Mouse (Mus musculus): Measurements from ENCODE around the gene Hhip. TPM values are rescaled to one million over a fixed set of nuclear protein-coding genes. Genes with fewer than 3 reads are reported as not detected.

Gene Hhip
- total and polyA plus RNA-seq, 2 experiments from 2014 or later = 0.08 to 0.11 TPM

DNA sequence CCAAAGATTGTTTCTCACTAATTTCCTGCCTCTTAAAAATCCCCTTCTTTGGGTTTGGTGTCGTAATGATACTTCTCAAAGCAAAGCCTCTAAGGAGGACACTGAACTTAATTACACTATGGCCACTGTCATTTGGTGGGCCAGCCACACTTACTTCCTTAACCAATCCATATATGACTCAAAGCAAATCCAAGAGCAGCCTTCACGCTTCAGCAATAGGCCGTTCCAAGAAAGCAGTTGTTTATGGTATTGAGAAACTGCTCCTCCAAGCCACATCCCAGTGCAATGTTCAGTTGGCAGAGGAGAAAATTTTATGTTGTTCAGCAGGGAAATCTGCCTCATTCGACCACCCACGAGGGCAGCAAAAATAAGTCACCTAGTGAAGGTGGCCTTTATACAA lies 37.3 kb downstream of the Hhip start:
- 82% methylated on average over 5 of the region's 5 CpGs for WGBS
- ATAC-seq (ENCODE audit: insufficient read depth, low read depth) = no peak

GRCm38 (mm10) chr8:80015818-80016217 lies 42.0 kb downstream of the Hhip start:
- no peak overlapping the region for H3K4me3 ChIP-seq (ENCODE audit: low read depth, low read length)
- no peak overlapping the region for H3K9ac ChIP-seq (replicated peaks; ENCODE audit: low read depth, low read length)
- H3K9me3 ChIP-seq (replicated peaks; ENCODE audit: control insufficient read depth, low read length) = no peaks in the 10 kb centered on the region
- H3K36me3 ChIP-seq (replicated peaks; ENCODE audit: control insufficient read depth, insufficient read depth, low read length) = no peaks in the 10 kb centered on the region
- no peak for ATAC-seq (ENCODE audit: insufficient read depth, low read depth)
- H3K4me2 ChIP-seq (ENCODE audit: low read depth, low read length) = no peak overlapping the region
- no peaks in the 10 kb centered on the region for H3K4me1 ChIP-seq (ENCODE audit: control insufficient read depth, insufficient read depth)
- TF ChIP-seq CTCF (IDR thresholded peaks at IDR 0.05; ENCODE audit: low read depth) (no peak), EP300 (IDR thresholded peaks at IDR 0.05; ENCODE audit: low read depth) (no peak)
- H3K27me3 ChIP-seq (ENCODE audit: control insufficient read depth, insufficient read depth, low read length) = no peaks in the 10 kb centered on the region
- H3K27ac ChIP-seq (ENCODE audit: low read depth) = no peak overlapping the region
- no peak for DNase-seq (ENCODE audit: low spot score)
- WGBS = 83% methylated on average over 2 of the region's 2 CpGs

More for the DNA sequence above, 37.3 kb downstream of the Hhip start:
- Histone ChIP-seq H3K9ac (replicated peaks; ENCODE audit: low read depth, low read length) (no peak overlapping the region), H3K27me3 (ENCODE audit: control insufficient read depth, insufficient read depth, low read length) (no peaks in the 10 kb centered on the region), H3K4me3 (ENCODE audit: low read depth, low read length) (no peak overlapping the region), H3K4me2 (ENCODE audit: low read depth, low read length) (no peak overlapping the region), H3K4me1 (ENCODE audit: control insufficient read depth, insufficient read depth) (no peaks in the 10 kb centered on the region), H3K9me3 (replicated peaks; ENCODE audit: control insufficient read depth, low read length) (no peaks in the 10 kb centered on the region), H3K27ac (ENCODE audit: low read depth) (no peak overlapping the region), H3K36me3 (replicated peaks; ENCODE audit: control insufficient read depth, insufficient read depth, low read length) (no peaks in the 10 kb centered on the region)
- TF ChIP-seq EP300 (IDR thresholded peaks at IDR 0.05; ENCODE audit: low read depth) = no peak
- TF ChIP-seq CTCF (IDR thresholded peaks at IDR 0.05; ENCODE audit: low read depth) = no peak
- no peak for DNase-seq (ENCODE audit: low spot score)

GRCm38 (mm10) chr8:80004421-80004820 lies 53.4 kb downstream of the Hhip start:
- 72% methylated on average over 5 of the region's 5 CpGs for WGBS
- Histone ChIP-seq H3K4me1 (ENCODE audit: control insufficient read depth, insufficient read depth) (no peaks in the 10 kb centered on the region), H3K4me3 (ENCODE audit: low read depth, low read length) (no peak overlapping the region), H3K36me3 (replicated peaks; ENCODE audit: control insufficient read depth, insufficient read depth, low read length) (no peaks in the 10 kb centered on the region), H3K27ac (ENCODE audit: low read depth) (no peak overlapping the region), H3K4me2 (ENCODE audit: low read depth, low read length) (no peak overlapping the region), H3K27me3 (ENCODE audit: control insufficient read depth, insufficient read depth, low read length) (no peaks in the 10 kb centered on the region), H3K9me3 (replicated peaks; ENCODE audit: control insufficient read depth, low read length) (no peaks in the 10 kb centered on the region), H3K9ac (replicated peaks; ENCODE audit: low read depth, low read length) (no peak overlapping the region)
- no peak for ATAC-seq (ENCODE audit: insufficient read depth, low read depth)
- DNase-seq (ENCODE audit: low spot score) = no peak
- TF ChIP-seq EP300 (IDR thresholded peaks at IDR 0.05; ENCODE audit: low read depth) (no peak), CTCF (IDR thresholded peaks at IDR 0.05; ENCODE audit: low read depth) (no peak)

- TF ChIP-seq EP300 (IDR thresholded peaks at IDR 0.05; ENCODE audit: low read depth) (no peak), CTCF (IDR thresholded peaks at IDR 0.05; ENCODE audit: low read depth) (no peak)
- no peak for ATAC-seq (ENCODE audit: insufficient read depth, low read depth)
These were observed 55.5 kb downstream of the Hhip start for GRCm38 (mm10) chr8:80002313-80002712.

DNA sequence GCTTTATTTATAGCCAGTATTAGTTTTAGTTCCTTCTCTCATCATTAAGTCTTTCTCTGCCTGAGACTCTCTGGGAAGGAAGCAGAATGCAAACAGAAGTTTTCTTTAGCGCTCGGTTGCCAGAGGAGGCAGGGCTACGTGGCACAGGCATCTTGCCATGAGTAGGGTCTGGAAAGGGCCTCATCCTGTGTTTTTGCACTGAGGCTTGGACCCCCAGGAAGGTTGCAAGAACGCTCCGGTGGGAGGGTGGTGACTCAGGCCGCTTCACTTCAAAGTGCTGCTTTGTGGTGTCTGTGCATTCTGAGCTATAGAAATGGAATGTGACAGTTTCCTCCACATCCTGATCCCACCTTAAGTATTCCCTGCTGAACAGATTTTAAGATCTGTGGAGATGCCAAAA lies 62.7 kb downstream of the Hhip start:
- Histone ChIP-seq H3K4me2 (ENCODE audit: low read depth, low read length) (no peak overlapping the region), H3K4me3 (ENCODE audit: low read depth, low read length) (no peak overlapping the region), H3K4me1 (ENCODE audit: control insufficient read depth, insufficient read depth) (no peaks in the 10 kb centered on the region), H3K36me3 (replicated peaks; ENCODE audit: control insufficient read depth, insufficient read depth, low read length) (no peaks in the 10 kb centered on the region), H3K27me3 (ENCODE audit: control insufficient read depth, insufficient read depth, low read length) (no peaks in the 10 kb centered on the region), H3K27ac (ENCODE audit: low read depth) (no peak overlapping the region), H3K9me3 (replicated peaks; ENCODE audit: control insufficient read depth, low read length) (no peaks in the 10 kb centered on the region), H3K9ac (replicated peaks; ENCODE audit: low read depth, low read length) (no peak overlapping the region)
- ATAC-seq (ENCODE audit: insufficient read depth, low read depth) (no peak), DNase-seq (ENCODE audit: low spot score) (no peak)
- 41% methylated on average over 6 of the region's 6 CpGs for WGBS
- TF ChIP-seq CTCF (IDR thresholded peaks at IDR 0.05; ENCODE audit: low read depth) (no peak), EP300 (IDR thresholded peaks at IDR 0.05; ENCODE audit: low read depth) (no peak)

More at GRCm38 (mm10) chr8:80002313-80002712, 55.5 kb downstream of the Hhip start:
- Histone ChIP-seq H3K9me3 (replicated peaks; ENCODE audit: control insufficient read depth, low read length) (no peaks in the 10 kb centered on the region), H3K27me3 (ENCODE audit: control insufficient read depth, insufficient read depth, low read length) (no peaks in the 10 kb centered on the region), H3K36me3 (replicated peaks; ENCODE audit: control insufficient read depth, insufficient read depth, low read length) (no peaks in the 10 kb centered on the region), H3K27ac (ENCODE audit: low read depth) (no peak overlapping the region), H3K4me2 (ENCODE audit: low read depth, low read length) (no peak overlapping the region), H3K4me3 (ENCODE audit: low read depth, low read length) (no peak overlapping the region), H3K9ac (replicated peaks; ENCODE audit: low read depth, low read length) (no peak overlapping the region), H3K4me1 (ENCODE audit: control insufficient read depth, insufficient read depth) (no peaks in the 10 kb centered on the region)
- DNase-seq (ENCODE audit: low spot score) = no peak
- WGBS = 77% methylated on average over 5 of the region's 5 CpGs

DNA sequence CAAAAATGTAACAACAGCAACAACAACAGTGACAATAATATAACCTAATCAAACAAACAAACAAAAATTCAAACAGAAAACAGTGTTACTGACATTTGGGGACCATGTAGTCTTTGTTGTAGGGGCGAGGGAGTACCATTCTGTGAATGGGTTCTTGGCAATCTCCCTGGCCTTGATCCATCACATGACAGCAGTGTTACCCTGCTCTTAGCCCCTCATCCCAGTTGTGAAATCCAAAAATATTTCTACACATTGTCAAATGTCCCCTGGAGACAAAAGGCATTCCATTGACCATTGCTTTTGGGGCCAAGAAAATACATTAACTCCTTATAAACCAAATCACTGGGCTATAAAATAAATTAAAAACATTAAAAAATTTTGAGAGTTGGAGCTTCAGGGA lies 64.3 kb downstream of the Hhip start:
- no peaks in the 10 kb centered on the region for H3K9me3 ChIP-seq (replicated peaks; ENCODE audit: control insufficient read depth, low read length)
- no peak overlapping the region for H3K9ac ChIP-seq (replicated peaks; ENCODE audit: low read depth, low read length)
- H3K4me1 ChIP-seq (ENCODE audit: control insufficient read depth, insufficient read depth) = no peaks in the 10 kb centered on the region
- H3K27me3 ChIP-seq (ENCODE audit: control insufficient read depth, insufficient read depth, low read length) = no peaks in the 10 kb centered on the region
- ATAC-seq (ENCODE audit: insufficient read depth, low read depth) (no peak), DNase-seq (ENCODE audit: low spot score) (no peak)
- WGBS = 63% methylated on average over 1 of the region's 1 CpGs
- H3K36me3 ChIP-seq (replicated peaks; ENCODE audit: control insufficient read depth, insufficient read depth, low read length) = no peaks in the 10 kb centered on the region
- no peak overlapping the region for H3K27ac ChIP-seq (ENCODE audit: low read depth)
- H3K4me3 ChIP-seq (ENCODE audit: low read depth, low read length) = no peak overlapping the region
- no peak for TF ChIP-seq CTCF (IDR thresholded peaks at IDR 0.05; ENCODE audit: low read depth)
- no peak for TF ChIP-seq EP300 (IDR thresholded peaks at IDR 0.05; ENCODE audit: low read depth)
- H3K4me2 ChIP-seq (ENCODE audit: low read depth, low read length) = no peak overlapping the region

Measured in heart, postnatal 0 days (tissue).